Mouse (Mus musculus) gastrocnemius, adult 18-20 months (tissue): Measurements from ENCODE around the gene Gm34653. TPM values are rescaled to one million over a fixed set of nuclear protein-coding genes. Genes with fewer than 3 reads are reported as not detected.
"Not testable (repeated sequence)": the region's sequence is repeated elsewhere in the genome, so short reads cannot be mapped to it uniquely, and the experiment has no call there.

Experiments
- DNase-seq: peaks from one replicate; pipeline ENCODE4 v3.0.0; 2021; ENCODE audit warnings: low spot score
- long read RNA-seq, 2 experiments: library from polyadenylated mRNA; stranded (forward); transcript quantifications; one replicate each; pipeline ENCODE4 v2.0.0; 2021
- total RNA-seq, 2 experiments: library from RNA; stranded (reverse); gene quantifications; 2 replicates each; pipeline ENCODE4 v1.2.3; 2021

Gene Gm34653
- under 1 TPM; 0.36 to 0.62 TPM for total RNA-seq
- long read RNA-seq, experiment 1, result 0 reads
- long read RNA-seq, experiment 2, result 0 reads

DNA sequence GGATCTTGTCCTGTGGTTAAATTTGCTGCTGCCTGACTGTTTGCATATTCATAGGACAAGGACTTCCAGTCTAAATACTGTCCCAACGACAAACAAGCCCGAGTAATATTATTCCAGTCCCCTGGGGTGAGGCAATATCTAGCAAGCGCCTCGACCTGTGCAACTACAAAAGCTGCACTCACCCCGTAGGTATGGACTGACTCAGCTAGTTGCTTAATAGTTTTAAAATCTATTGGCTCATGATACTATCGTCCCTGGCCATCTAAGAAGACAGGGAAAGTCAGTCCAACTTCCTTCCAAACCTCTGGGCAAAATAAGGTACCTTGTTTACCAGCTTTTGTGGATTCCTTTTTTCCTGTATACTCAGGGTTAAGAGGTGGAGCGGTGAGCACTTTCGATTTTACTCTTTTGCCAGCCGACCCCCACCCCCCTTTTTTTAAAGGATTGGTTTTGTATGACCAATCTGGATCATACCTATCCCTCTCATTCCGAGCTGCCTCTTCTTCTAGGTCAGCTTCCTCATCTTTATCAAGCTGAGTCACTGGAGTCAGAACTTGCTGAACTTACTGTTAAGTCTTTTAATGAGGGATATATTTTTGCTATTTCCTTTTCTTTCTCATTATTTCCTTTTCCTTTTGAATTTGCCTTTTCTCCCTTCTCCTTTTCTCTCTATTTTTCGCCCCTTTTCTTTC, at the start of gene Gm34653:
Gene Gm34653, plus strand, starts transcription at position 242 of the 692 bp plus-strand sequence.
- not testable (repeated sequence) for DNase-seq

DNA sequence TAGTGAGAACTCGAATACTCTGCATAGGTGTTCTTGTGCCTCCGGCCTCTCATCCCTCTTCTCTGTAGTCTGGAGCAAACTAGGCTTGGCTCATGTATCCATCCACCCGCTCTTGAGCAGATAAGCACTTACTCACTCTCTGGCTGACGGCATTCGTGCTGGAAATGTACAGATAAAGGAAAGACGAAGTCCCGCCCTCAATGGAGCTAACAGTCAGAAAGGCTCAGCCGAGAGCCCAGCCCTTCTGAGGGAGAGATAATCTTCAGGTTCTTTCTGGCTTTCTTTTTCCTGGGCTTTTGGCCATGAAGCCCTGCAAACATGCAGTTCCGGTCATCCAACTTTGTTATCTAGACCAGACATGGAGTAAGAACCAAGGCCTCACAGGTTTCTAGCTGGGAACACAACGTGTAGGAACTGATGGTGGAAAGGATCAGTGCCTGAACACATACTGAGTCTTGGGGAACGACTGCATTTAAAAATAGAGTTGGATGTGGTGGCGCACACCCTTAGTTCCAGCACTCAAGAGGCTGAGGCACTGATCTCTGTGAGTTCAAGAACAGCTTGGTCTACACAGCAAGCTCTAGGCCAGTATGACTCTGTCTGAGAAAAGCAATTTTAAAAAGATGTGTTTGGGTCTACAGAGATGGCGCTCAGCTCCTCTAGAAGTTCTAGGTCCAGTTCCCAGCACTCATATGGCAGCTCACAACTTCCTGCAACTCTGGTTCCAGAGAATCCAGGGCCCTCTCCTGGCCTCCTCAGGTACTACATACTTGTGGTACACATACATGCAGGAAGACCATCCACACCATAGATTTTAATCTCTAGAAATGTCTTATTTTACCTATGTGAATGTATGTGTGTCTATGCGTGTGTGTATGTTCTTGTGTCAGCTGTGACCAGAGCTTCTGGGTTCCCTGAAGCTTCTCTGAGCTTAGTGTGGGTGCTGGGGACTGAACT, 49.5 kb upstream of the Gm34653 start:
- DNase-seq, result no peak

DNA sequence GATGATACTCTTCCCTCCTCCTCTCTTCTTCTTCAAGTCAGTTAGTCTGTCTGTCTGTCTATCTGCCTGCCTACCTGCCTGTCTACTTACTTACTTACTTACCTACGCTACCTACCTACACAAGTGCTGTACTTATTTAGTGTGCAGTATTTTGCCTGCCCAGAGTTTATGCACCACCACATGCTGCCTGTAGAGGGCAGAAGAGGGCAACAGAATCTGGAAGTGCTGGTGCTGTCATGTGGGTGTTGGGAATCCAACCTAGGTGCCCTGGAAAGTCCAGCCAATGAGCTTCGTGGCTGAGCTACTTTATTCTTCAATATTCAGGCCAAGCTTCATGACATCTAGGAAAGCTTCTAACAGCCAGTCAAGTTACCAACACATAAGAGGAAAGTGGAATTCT, 48.7 kb upstream of the Gm34653 start:
- DNase-seq, result peak; percentile 54

DNA sequence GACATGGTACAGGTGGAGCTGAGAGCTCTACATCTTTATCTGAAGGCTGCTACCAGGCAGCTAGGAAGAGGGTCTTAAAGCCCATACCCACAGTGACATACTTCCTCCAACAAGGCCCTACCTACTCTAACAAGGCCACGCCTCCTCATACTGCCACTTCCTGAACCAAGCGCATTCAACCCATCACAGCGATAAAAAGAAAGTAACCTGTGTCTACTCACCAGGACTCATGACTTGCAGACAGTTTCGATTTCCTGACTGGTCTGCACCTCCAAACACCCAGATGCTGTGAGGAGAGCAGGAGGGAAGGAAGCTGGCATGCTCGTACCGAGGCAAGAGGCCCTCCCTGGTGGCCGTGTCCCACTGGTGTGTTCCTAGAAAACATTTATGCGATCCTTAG, 42.5 kb upstream of the Gm34653 start:
- no peak for DNase-seq

DNA sequence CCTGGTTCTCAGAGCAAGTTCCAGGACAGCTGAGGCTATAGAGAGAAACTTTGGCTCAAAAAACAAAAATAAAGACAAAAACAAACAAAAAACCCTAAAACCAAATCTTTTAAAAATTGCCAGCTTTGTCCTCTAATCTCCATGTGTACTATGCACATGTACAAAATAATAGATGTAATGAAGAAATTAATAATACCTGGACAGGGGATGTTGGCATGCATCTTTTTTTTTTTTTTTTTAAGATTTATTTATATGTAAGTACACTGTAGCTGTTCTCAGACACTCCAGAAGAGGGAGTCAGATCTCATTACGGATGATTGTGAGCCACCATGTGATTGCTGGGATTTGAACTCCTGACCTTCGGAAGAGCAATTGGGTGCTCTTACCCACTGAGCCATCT, 40.3 kb upstream of the Gm34653 start:
- DNase-seq, result not testable (repeated sequence)

DNA sequence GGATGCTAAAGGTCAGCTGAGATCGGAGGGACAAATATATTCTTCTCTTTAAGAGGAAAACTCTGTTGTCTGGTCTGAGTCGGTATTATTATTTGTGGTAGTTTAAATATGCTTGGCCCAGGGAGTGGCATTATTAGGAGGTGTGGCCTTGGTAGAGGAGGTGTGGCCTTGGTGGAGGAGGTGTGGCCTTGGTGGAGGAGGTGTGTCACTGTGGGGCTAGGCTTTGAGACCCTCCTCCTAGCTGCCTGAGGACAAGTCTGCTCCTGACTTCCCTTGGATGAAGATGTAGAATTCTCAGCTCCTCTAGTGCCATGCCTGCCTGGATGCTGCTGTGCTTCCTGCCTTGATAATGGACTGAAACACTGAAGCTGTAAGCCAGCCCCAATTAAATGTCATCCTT, 38.3 kb upstream of the Gm34653 start:
- DNase-seq, result no peak

DNA sequence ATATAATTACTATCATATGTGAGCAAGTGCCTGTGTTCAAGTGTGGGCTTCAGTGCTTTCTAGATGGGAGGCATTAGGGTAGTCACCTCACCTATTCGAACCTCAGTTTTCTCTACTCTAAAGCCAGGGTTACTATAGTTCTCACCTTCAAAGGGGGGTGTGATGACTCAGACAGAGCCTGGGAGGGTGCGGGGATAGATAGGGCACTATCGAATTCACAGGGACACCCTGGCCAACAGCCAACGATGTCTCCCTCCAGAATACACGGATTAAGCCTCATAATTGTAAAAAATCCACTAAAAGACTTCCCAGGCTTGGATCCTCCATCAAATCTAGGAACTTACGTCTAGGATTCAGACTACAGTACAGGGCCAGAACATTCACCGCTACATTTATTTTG, 37.4 kb upstream of the Gm34653 start:
- no peak for DNase-seq

DNA sequence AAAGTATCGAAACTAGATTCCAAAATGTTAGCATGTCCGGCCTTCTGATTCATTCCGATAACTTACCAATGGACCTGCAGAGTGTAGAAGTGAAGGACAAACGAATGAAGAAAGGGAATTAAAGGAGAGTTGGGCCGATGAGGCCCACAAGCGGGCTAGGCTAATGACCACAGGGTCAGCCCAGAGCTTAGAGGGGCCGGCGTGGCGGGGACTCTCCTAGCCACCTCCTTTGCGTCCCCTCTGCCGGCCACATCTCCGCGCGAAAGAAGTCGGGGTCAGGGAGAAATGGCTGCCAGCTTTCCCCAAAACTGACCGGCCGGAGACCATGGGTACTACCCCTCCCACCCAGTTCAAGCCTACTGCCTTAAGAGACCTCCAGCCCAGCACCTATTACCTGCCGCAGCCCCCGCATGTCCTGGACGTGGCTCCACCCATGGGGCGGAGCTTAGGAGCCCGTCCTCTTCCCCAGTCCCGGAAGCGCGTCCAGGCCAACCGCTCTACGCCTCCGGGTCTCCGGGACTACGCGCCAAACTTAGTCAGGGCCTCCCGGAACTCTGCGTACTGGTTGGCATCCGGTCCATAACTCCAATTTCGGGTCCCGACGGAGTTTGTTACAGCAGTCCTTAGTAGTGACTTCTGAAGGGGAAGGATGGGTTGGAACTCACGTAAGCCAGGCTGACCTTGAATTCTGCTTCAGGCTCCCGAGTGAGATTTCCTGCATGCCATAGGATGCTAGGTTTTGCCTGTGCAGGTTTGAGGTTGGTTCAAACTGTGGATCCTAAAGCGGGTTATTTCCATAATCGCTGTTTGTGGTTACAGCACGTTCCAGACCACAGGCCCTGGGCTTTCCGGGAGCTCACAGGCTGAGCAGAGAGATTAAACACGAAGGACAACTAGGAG, 33.2 kb upstream of the Gm34653 start, which contains the start of gene Rabepk:
Gene Rabepk, minus strand, starts transcription at position 556 of the 900 bp plus-strand sequence.
- peak; percentile 81 for DNase-seq

DNA sequence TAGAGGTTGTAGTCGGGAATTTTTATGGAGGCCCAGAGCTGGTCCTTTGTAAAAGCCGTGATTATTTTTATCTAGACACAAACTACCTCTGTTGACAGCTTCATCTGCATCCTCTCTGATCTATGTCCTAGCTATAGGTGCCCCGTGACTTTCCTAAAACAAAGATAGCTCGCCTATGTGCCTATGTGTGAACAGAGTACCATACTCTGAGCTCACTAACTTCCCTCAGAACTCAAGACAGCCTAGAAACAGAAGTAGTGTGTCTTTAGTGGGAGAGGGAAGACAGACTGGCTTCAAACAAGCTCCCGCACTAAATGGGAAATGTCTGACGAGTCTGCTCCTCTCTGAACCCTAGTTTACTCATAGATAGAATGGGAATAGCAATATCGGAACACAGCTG, 32.4 kb upstream of the Gm34653 start:
- no peak for DNase-seq

DNA sequence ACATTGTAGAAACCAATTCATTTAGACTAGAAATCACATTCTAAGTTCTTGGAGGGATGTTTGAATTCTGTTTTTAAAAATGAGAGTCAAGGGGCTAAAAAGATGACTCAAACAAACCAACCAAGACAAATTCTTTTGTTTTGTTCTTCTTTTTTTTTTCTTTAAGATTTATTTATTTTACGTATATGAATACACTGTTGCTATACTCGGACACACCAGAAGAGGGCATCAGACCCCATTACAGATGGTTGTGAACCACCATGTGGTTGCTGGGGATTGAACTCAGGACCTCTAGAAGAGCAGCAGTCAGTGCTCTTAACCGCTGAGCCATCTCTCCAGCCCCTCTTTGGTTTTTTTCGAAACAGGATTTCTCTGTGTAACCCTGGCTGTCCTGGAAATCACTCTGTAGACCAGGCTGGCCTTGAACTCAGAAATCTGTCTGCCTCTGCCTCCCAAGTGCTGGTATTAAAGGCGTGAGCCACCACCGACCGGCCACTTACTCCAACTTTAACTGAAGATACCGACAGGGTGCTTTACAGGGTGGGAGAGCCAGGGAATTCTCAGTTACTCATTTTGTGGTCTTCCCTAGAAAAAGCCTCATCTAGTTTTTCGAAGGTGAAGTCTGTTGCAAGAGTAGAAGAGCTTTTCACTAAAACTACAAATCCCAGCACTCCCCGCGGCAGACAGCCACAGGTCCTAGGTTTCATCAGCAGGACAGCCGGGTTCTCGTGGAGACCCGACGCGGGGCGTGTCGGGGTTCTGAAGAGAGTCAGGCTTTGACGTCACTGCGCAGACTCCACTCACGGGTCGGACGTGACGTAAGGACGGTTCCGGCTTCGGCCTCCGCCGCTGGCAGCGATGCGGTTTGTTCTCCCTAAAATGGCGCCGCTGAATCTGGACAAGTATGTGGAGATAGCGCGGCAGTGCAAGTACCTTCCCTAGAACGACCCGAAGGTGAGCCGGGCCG, 31.0 kb upstream of the Gm34653 start:
- peak; percentile 98 for DNase-seq

DNA sequence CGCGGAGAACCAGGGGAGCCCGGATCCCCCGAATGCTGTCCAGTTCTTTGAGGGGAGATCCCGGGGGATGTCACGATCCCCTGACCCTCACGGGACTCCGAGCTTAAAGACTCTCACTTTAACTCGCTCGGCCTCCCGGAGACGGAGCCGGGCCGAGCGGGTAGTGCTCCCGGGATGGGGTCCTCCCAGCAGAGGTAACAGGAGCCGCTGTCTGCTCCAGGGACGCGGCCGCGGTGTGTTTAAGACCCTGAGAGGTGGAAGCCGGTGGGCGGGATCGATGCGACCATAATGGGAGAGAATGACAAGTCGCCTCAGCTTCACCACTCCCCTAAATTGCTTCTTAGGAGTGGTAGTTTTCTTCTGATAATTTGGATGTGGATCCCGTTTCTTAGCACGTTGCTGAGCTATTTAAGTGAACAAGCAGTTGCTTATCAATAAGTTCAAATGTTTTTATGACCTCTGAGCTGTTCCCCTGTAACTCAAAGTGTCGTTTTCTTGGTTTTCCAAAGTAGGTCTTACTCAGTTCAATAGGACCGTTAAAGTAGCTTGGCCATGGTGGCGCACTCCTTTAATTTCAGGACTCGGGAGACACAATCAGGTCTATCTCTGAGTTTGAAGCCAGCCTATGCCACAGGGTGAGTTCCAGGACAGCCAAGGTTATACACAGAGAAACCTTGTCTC, 30.1 kb upstream of the Gm34653 start:
- DNase-seq, result peak; percentile 22

DNA sequence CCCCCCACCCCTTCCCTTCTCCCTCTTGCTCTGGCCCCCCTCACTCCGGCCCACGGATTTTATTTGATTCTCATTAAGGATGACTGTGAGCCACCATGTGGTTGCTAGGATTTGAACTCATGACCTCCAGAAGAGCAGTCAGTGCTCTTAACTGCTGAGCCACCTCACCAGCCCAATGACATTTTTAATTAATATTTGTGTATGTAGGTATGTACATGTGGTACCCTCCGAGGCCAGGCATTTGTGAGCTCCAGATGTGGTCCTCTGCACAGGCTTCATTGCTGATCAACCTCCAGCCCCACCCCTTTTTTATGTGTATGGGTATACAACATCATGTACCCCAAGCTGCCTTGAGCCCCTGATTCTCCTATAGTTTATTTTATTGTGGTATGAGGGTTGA, 29.1 kb upstream of the Gm34653 start:
- no peak for DNase-seq

DNA sequence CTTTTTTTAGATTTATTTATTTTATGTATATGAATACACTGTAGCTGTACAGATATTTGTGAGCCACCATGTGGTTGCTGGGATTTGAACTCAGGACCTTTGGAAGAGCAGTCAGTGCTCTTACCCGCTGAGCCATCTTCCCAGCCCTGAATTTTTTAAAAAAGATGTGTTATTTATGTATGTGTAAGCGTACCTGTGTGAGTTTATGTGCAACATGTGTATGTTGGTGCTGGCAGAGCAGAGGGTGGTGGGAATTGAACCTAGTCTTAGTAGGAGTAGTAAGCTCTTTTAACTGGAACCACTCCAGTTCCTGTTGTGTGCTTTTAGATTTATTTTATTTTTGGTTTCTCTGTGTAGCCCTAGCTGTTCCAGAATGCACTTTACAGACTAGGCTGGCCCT, 28.6 kb upstream of the Gm34653 start:
- no peak for DNase-seq

DNA sequence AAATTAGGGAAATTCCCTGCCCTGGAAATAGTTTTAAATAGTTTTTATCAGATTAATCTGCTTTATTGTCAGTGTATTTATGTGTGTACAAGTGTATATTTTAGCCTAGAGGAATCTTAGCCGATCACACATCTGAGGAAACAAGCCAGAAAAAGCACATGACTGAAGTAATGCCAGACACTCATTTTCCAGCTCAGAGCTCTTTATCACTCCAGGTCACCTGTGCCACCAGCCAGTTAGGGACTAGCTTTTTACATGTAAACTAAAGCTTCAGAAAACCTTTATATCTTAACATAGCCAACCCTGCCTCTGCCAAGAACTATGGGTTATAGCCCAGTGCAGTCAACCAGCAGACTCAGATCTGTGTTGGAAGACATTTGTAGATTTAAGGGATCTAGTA, 28.0 kb upstream of the Gm34653 start:
- DNase-seq, result no peak

DNA sequence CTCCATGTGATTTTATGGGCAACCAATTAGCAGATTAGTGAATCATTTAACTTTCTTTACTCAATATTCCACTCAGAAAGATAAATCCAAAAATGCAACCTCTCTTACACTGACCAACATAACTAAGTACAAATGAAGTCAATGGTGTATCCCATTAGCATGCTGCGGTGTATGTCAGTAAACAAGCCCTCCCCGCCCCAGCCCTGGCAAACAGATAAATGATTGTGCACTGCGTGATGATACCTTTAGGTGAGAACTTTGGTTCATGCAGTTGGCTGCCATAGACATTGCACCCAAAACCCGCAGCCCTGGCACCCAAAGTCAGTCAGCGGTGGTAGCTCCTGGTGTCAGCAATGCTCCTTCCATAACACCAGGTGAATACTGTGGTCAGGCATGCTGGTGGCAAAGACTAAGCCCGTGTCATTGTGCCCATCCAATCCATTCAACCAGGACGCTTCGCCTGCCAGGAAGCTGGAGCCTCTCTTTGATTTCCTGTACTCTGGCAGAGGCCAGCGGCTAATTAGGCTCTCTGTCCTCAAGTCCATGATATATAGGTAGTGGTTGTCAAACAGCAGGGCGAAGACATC, 27.4 kb upstream of the Gm34653 start:
- DNase-seq, result no peak

DNA sequence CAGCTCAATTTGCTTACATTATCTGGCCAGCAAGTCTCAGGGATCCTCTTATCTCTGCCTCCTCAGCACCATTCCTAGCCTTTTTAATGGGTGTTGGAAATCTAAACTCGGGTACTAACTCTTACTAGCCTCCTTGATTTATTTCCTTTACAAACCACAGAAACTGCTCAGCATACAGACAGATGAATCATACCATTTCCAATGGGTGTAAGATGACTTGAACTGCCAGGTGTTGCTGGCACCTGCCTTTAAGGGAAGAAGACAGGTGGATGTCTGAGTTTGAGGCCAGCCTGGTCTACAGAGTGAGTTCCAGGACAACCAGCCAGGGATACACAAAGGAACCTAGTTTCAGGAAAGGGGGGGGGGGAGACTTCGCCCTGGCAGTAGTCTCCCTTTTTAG, 24.8 kb upstream of the Gm34653 start:
- DNase-seq, result no peak

DNA sequence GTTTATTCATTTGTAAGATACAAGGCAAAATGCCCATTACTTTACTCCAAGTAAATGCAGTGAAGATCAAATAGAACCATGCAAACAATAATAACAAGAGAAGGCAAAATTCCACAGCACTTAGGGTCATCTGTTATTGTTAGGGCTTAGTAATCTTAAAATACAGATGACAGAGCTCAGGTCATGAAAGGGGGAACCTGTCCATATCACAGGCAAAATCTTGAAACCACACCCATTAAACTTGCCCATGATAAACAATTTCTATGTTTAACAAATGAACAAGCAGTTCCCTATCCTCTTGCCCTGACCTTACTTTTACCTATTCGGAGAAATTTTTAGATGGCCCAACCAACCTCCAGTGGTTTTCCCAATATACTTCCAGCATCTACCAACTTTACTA, 23.2 kb upstream of the Gm34653 start:
- DNase-seq, result no peak

DNA sequence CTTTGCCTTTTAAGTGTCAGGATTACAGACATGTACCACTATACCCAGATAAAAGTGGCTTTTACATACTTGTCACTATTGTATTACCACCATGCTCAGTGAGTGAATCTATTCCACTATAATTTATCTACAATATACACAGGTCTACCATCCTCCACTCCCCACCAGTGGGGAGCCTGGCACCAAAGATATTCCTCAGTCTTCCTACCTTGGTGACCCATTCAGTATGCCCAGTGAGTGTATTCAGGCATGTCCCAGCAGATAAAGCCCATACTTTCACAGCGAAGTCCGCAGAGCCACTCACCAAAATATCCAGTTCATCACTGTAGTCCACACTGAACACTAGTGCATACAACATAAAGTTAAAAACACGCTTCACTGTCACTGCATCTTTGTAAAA, 22.0 kb upstream of the Gm34653 start:
- DNase-seq, result no peak

DNA sequence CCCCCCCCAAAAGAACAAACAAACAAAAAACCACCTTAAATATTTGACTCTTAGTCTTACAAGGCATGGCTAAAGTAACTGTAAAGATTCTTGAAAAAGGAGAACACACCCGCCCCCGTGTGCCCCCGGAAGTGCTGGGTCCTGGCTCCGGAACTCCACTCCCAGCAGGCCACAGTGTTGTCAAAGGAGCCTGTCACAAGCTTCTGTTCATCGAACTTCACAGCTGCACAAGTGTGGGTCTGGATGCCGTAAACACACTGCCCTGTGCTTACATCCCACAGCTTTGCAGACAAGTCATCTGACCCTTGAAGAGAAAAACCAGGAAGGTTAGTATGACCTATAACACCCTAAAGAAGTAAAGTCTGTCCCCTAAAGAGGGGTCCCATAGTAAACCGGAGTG, 20.1 kb upstream of the Gm34653 start:
- no peak for DNase-seq
